Mouse (Mus musculus): Measurements from ENCODE around the gene Gadd45gip1.

The Gadd45gip1 gene

DNA sequence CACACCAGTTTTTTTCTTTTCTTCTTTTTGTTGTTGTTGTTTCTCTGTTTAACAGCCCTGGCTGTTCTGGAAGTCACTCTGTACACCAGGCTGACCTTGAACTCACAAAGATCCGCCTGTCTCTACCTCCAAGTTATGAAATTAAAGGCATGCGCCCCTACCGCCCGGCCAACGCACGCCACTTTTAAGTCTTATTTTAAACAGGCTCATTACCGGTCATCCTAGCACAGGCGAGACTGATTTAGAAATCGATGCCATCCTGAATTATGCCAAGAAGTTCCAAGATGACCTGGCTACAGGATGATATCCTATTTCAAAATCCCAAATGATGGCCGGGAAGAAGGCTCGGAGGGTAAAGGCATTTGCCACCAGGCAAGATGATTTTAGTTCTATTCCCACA is at the start of gene Gadd45gip1:
Gadd45gip1 (plus strand) TSS at position 33 of the 400 bp plus-strand sequence.
- peak; percentile 92 for DNase-seq (ENCODE audit: low spot score)

DNA sequence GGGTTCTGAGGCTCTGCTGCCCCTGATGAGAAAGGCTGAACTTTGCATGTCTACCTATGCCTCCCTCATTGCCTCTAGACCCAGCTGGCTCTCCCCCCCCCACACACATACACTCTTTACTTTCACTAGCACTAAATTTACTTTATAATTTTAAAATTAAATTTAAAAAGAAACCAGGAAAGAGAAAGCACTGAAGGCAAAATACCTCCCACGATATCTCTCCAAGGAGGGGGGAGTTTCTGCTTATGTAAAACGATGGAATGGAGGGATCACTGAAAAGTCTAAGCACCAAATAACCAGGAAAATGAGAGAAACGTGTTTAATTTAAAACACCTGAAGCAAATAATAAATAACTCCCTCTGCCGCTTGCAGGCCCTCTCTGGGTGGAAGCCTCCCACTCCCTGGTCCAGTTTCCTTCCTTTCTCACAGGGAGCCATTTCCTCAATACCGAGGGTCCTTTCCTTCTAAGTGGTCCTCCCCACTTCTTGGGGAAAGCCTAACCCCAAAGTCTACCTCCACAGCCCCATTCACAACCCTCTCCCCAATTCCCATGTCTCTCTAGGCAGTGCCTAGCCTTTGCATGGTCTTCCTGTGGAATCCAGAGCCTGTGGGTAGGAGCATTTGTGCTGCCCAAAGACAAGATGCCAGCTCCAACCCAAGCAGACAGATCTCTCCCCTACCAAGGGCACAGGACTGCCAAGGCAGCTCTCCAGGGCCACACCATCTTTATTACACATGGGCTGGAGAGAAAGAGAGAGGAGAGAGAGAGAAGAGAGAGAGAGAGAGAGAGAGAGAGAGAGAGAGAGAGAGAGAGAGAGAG is 49.4 kb upstream of the Gadd45gip1 start:
- DNase-seq (ENCODE audit: low spot score): no peak

DNA sequence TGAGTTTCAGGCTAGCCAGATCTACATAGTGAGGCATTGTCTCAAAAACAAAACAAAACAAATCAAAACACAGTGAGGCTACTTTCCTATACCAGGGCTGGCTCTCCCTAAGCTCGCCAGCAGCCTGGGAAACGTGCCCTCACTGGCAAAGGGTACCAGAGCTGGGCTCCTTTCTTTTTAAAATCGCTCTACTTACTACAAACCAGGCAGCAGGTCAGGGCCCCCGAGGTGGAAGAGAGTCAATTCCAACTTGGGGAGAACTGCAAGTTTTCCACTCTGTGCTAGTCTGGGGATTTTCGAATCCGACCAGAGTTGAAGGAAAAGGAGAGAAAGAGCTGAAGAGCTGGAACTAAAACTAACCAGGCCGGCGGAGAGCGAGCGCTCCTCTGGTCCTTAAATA is 48.6 kb upstream of the Gadd45gip1 start:
- no peak for DNase-seq (ENCODE audit: low spot score)

DNA sequence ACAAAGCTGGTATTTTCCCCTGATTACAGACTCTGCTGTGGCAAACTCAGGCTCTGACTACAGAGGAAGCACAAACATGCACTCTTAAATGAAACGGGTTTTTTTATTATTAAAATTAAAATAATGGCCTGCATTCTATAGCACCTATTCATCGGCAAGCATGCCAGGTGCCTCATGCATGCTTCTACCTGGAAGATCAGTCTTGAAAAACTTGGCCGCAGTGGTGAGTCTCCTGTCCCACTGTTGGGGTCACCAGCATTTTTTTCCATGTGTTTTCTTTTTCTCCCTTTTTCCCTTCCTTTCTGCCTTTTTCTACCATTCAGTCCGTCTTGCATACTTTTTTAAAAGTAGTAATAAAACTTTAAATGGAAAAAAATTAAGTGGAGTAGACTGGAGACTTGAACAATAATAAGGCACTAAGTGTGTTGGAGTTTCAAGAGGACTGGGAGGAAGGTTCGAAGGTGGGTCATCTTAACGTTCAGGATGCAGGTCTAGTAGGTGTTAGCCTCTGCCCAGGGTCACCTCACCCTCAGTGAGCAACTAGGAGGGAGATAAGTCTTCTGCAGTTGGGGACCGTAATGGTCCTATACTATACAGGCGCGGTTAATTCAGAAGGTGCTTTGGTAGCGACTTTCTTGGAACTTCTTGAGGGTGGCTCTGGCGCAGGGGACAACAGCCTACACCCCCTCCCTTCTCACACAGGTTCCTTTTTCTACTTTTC is 48.0 kb upstream of the Gadd45gip1 start:
- no peak for DNase-seq (ENCODE audit: low spot score)

DNA sequence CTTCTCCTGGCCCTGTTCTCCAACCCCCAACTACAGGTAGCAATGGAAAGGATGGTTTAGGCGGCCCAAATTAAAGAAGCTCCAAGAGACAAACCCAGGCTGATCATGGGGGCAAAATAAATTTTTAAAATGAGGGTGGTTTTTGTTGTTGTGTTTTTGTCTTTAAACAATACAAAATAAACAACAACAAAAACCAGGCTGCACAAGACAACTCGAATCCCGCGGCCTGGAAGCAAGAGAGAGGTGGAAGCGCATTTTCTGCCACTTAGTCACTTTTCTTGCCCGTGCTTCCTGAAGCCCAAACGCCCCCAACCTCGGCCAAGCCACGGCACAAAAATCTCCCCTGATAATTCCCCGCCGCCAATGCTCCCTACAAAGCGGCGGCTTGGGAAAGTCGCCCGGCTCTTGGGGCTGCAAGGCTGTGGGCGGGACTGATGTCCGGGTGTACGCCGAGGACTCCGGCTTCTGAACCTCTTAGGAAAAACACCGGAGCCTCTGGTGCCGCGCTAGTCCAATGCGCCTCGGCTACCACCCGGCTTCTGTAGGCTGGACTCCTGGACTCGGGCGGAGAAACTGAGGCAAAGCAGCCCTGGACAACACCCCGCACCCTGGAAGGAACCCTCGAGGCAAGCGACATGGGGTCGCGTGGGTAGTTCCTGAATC is 47.3 kb upstream of the Gadd45gip1 start:
- DNase-seq (ENCODE audit: low spot score): no peak

DNA sequence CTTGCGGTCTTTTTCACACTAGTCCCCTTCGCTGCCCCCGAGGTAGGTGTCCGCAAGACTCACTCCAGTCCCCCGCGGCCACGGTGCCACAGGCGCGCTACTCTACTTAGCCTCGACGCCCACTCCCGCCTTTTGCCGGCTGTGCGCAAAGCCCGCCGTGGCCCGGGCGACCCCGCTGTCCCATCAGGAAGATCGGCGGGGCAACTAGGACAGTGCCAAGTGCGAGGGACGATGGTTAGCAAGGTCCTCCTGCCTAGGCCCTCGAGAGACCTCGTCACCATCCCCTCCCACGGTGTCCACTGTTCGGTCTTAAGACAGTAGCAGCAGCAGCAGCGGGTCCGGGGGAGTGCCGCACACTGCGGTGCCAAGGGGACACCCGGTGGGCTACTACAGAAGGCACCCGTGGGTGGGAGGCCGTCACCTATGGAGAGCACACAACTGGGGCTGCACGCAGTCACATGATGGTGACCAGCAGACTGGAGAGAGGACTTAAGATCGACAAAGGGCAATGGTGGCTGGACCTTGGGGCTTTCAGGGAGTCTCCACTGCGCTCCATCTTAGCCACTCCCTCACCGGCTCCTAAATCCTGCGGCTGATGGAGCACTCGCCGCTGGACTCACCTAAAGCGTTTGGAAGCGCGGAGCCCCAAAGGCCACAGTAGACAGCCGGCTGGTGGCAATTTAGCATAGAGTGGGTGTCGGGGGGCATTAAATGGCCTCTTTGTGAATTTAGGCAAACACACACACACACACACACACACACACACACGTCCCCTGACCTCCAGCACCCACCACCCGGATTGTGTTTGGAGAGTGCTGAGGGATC is 46.4 kb upstream of the Gadd45gip1 start:
- no peak for DNase-seq (ENCODE audit: low spot score)

DNA sequence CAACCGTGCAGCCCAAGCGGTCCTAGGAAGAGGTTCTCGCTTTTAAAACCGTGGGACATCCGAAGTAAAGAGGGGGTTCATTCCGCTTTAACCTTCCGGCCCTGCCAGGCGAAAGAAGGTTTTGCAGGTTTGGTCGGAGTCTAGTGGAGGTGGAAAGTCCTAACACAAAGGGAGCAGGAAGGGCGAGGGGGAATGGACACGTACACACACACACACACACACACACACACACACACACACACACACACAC is 45.9 kb upstream of the Gadd45gip1 start:
- DNase-seq (ENCODE audit: low spot score): no peak

DNA sequence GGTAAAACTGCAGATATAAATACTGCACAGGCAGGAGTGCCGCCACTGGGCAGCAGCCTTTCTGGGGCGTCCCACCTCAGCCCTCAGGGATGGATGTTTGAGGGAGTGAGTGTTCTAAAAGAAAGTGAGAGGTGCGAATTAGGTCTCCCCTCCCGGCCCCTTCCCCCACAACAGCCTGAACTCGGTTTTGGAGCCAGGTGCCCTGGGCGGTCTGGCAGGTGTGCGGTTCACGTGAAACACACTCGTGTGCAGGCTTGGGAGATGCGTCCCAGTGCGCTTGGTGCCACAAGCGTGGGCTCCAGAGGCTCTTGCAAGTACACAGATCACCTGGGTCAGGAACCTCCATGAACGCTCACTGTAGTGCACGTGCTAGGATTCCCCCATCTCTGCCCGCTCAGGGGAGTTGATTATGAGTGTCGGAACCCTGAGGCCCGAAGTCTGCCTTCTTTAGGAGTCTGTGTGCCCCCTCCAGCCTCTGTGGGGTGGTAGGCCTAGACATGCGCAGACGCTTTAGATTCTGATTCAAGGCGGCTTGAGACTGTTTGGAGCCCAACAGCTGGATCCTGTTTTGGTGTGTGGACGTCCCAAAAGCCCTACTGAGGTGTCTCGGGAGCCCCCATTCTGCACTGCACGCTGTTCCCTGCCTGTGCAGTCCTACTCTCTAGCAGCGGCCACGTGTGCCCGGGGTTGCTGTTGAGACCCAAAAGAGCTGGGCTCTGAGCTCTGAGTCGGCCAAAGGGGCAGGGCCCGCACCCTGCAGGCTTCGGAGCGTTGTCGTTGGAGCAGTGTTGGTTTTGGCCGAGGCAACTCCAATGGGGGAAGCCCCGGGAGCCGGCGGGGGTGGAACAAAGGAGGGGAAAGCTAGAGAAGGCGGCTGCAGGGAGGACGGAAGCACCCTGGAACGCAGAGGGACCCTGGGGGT is 45.3 kb upstream of the Gadd45gip1 start:
- no peak for DNase-seq (ENCODE audit: low spot score)

DNA sequence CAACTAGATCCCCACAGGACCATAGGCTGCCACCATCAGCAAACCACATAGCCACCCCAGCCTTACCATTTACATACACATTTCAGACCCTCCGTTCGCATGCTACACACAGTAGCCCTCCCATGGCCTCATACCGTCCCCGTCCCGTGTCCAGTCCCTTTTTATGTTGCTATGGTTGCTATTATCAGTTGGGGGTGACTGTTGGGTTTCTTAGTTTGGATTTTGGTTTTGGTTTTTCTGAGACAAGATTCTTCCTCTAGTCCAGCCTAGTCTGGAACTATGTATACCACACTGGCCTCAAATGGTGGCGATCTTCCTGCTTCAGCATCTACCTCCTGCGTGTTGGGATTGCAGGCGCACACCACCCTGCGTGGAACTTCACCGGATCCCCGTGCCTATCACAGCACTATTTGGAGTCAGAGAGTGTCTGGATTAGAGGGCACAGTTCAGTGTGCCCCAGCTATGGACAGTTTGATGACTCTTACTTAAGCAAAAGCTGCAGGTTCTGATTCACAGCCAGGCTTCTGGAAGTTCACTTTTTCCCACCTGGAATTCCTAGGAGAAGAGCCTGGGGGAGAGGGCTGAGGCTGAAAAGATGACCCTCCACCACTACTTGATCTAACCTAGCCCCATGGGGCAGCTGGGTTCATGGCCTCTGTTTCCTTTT is 44.4 kb upstream of the Gadd45gip1 start:
- no peak for DNase-seq (ENCODE audit: low spot score)

DNA sequence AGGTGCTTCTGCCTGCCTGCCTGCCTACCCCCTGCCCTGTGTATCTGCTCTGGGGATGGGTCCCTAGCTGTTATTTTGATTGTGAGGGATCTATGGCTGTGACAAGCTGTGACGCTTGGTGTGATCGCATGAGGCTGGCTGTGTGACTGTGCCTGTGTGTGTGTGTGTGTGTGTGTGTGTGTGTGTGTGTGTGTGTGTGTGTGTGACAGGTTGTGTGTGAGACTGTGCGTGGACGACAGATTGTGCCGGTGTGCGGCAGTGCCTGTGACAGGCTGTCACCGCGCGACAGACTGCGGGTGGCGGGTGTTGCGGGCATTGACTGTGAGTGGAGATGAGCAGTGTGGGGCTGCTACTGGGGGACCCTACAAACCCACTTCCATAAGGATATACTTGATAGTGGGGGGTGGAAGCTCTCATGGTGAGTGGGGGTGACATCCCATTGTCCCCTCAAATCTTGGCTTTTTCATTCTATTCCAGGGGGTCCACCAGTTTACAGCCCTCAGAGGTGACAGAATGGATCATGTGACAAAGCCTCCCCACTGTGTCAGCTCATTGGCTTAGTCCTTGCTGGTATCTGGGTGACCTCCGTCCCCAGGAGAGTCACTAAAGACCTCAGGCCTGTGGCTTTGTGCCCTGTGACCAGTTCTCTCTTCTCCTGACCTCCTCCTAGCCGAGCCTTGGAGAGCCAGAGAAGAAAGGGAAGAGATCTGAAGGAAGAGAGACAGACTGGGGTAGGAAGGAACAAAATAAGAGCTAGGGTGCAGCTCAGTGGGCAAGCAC is 43.6 kb upstream of the Gadd45gip1 start:
- DNase-seq (ENCODE audit: low spot score): no peak

DNA sequence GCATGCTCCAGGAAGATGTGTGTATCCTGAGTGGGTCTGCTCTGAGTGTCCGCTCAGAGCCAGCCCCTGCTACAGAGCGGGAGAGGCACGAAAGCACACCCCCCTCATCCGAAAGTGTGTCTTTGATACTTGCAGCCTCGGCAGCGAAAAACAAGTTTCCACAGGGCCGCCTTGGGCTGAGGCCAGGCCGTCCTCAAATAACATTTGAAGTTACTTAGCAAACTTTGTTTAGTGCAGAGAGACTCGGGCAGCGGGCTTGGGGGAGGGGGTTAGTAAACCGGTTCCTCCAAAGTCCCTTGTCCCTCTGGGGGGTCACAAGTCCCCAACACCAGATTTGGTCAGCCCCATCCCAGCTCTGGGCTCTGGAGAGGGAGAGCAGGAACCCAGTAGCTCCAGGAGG is 42.4 kb upstream of the Gadd45gip1 start:
- no peak for DNase-seq (ENCODE audit: low spot score)

DNA sequence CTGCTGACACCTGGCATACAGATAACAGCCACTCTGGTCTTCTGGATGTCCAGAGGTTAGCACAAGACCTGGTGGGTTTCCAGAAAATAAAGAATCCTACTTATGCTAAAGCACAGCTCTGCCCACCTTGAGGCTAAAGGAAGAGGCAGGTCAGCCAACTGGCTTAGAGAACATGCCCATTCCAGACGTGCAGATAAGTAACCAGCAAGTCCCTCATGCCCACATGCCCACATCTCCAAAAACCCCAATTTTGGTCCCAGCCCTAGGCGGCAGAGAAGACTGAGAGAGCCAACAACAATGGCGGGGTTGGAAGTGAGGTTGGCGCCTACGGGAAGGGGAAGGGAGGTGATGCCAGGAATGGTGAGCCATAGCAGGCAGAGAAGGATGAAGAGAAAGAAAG is 42.0 kb upstream of the Gadd45gip1 start:
- DNase-seq (ENCODE audit: low spot score): no peak

DNA sequence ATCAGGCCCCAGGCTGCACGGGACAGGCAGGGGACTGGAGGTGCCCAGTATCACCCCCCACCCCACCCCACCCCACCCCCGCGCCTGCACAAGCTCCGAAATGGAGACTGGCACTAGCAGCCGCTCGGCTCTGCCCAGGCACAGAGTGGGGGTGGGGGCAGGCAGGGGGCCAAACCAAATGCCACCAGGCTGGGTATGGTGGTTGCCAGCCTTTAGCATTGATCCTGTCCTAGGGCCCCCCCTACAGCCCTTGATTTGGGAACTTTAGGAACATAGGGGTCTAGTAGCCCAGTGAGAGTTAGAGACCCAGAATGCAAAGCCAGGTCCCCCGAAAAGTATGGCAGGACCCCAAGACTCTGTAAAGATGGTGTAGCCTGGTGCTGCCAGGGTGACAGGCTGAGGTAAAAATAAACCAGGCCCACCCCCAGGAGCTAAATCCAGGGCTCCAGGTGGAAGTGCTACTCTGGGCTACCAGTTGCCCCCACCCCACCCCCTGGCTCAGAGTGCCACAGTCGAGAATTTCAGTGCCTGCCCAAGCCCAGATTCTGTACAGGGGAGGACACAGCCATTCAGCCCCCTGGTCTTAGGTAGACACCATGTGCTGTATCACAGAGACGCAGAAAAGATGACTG is 41.4 kb upstream of the Gadd45gip1 start:
- no peak for DNase-seq (ENCODE audit: low spot score)

DNA sequence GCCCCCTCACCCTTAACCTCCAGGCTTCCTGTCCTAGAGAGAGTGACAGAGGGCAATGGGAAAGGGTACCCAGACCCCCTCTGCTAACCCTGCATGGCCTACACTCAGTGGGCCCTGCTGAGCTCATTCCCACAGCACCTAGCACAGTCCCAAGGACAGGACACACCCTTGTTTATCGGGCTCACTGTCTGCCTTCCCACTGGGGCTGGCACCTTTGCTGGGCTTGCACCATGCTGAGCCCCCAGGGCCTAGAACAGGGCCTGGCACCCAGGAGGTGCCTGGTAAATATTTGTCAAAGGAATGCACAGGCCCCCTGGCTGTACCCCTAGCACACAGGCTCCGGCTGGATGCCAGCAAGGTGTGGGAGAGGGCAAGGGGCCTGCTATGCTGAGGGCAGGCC is 40.8 kb upstream of the Gadd45gip1 start:
- DNase-seq (ENCODE audit: low spot score): no peak

DNA sequence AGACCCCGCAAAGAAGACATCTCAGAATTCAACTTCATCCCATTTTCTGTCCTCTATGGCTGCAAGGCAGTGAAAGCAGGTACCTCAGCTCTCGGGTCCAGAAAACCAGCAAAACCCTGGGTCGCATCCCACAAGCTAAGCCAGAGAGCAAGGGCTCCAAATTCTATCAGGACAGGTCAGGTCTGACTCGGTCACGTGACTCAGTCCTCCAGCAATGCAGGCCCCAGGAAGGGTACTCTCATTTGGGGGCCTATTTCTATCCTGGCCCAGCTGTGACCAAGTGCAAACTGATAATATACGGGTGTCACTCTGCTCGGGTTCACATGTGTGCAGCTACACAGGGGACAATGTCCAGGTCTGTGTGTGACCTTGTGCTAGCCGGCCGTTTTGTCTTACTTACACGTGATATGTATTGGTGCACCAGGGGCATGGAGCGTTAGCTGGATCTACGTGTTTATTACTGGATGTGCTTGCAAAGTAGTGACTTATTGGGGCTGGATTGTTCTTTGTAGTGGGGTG is 38.8 kb upstream of the Gadd45gip1 start:
- DNase-seq (ENCODE audit: low spot score): no peak

DNA sequence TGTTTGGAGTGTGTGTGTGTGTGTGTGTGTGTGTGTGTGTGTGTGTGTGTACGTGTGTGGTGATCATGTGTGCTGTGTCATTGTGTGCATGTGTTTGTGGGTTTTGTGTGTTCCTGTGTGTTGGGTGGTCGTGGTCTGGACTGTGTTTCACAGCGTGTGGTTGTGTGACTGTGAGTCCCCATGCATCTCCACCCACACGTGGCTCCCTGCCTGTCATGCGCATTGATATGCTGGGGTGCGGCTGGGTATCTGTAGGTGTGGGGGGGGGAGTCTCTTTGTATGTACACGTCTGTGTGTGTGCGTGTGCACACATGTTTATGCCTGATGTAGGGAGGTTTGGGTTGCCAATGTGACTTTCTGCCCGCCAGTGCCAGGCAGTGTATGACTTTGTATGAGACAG is 38.2 kb upstream of the Gadd45gip1 start:
- no peak for DNase-seq (ENCODE audit: low spot score)

DNA sequence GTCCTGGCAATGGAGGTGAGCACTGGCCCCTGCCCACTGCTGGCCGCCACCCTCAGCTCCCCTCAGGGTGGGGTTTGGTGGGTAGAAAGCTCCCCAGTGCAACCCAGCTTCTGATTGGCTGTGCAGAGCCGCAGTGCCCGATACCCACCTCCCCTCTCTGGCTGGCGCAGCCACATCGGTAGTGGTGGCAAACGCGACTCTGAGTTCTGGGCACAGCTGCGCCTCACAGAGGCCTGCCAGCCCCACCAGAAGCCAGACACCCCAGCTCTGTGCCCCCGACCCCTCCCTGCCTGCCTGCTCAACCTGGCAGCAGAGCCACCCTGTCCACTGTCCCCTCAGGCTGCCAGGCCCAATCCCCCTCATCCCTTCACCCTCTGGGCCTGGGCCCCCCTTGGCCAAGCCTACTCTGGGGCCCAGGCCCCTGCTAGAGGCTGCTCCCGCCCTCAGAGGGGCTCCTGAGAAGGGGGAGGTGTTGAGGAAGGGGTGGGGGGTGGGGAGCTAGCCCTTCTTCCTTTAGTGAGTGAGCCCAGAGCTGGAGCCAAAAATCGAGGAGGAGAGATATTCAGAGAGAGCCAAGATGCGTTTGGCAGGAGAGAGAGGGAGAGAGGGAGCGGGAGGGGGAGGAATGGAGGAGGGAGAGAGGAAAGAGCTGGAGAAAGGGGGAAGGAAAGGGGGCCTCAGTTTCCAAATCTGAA is 37.4 kb upstream of the Gadd45gip1 start:
- no peak for DNase-seq (ENCODE audit: low spot score)

DNA sequence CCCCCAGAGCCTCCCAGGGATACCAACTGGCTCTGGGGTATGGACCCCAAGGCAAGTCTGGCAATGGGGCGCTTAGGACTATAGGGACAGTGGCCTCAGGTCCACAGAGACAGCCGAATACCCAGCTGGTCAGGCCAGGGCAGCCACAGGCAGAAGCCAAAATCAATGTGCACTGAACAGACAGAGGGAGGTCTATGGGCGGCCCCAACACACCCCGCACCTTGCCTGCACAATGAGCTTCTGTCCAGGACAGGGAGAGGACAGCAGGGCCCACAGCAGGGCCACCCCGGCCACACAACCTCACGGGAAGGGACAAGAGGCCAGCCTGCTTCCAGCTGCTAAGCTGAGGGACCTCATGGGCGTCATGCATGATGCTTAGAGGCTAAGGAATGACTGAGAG is 36.8 kb upstream of the Gadd45gip1 start:
- DNase-seq (ENCODE audit: low spot score): no peak
